Mouse (Mus musculus): Measurements from ENCODE around the gene Safb2. TPM values are rescaled to one million over a fixed set of nuclear protein-coding genes. Genes with fewer than 3 reads are reported as not detected.
A peak's percentile ranks its signal among the peaks of the same experiment; 100 is the strongest.
"Not testable (repeated sequence)": the region's sequence is repeated elsewhere in the genome, so short reads cannot be mapped to it uniquely, and the experiment has no call there.

The Safb2 gene
- polyA plus RNA-seq, 1 experiment = 29.9 TPM

DNA sequence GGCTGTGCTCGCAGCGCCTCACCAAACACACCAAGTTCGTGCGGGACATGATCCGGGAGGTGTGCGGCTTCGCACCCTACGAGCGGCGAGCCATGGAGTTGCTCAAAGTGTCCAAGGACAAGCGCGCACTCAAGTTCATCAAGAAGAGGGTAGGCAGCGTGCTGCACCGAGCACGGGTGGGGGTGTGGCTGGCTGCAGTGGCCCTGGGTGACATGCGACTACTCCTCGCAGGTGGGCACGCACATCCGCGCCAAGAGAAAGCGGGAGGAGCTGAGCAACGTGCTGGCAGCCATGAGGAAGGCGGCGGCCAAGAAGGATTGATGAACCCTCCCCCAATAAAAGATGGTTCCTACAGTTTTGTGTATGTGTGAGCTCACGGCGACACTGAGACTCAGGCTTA, 29.5 kb upstream of the Safb2 start:
- H3K4me1 ChIP-seq (ENCODE audit: control insufficient read depth, insufficient read depth, insufficient read length, low read length) = peaks cover 13% of the 10 kb centered on the region; the same call in 1 of the 2 replicates
- H3K4me3 ChIP-seq (ENCODE audit: insufficient read depth, low read depth, low read length) = peak overlapping the region; percentile 88
- H3K27ac ChIP-seq (replicated peaks; ENCODE audit: low read depth, low read length) = peak overlapping the region; percentile 83

GRCm38 (mm10) chr17:56613236-56613844, 29.0 kb upstream of the Safb2 start, which contains the start of gene Rpl36:
Gene Rpl36 (plus strand): TSS chr17:56613416.
- H3K27ac ChIP-seq (replicated peaks; ENCODE audit: low read depth, low read length) = peak within 1 kb of the TSS; percentile 83
- H3K4me3 ChIP-seq (ENCODE audit: insufficient read depth, low read depth, low read length) = peak within 1 kb of the TSS; percentile 88

GRCm38 (mm10) chr17:56612565-56612939, 28.2 kb upstream of the Safb2 start:
- not testable (repeated sequence) for H3K27ac ChIP-seq (replicated peaks; ENCODE audit: low read depth, low read length); H3K4me3 ChIP-seq (ENCODE audit: insufficient read depth, low read depth, low read length)
- peaks cover 18% of the 10 kb centered on the region for H3K4me1 ChIP-seq (ENCODE audit: control insufficient read depth, insufficient read depth, insufficient read length, low read length)

More at GRCm38 (mm10) chr17:56613236-56613844, 29.0 kb upstream of the Safb2 start, which contains the start of gene Rpl36:
- H3K4me1 ChIP-seq (ENCODE audit: control insufficient read depth, insufficient read depth, insufficient read length, low read length) = peaks cover 18% of the 10 kb centered on the region

- Histone ChIP-seq H3K4me3 (ENCODE audit: insufficient read depth, low read depth, low read length) (no peak overlapping the region), H3K27ac (replicated peaks; ENCODE audit: low read depth, low read length) (no peak overlapping the region), H3K4me1 (ENCODE audit: control insufficient read depth, insufficient read depth, insufficient read length, low read length) (peaks cover 18% of the 10 kb centered on the region)
These were observed 27.6 kb upstream of the Safb2 start for GRCm38 (mm10) chr17:56611861-56612564.

GRCm38 (mm10) chr17:56611323-56611722, 26.9 kb upstream of the Safb2 start:
- Histone ChIP-seq H3K27ac (replicated peaks; ENCODE audit: low read depth, low read length) (no peak overlapping the region), H3K4me1 (ENCODE audit: control insufficient read depth, insufficient read depth, insufficient read length, low read length) (peaks cover 18% of the 10 kb centered on the region), H3K4me3 (ENCODE audit: insufficient read depth, low read depth, low read length) (no peak overlapping the region)

- H3K27ac ChIP-seq (replicated peaks; ENCODE audit: low read depth, low read length) = peak within 1 kb of the TSS; percentile 93
- peaks cover 14% of the 10 kb centered on the region for H3K4me1 ChIP-seq (ENCODE audit: control insufficient read depth, insufficient read depth, insufficient read length, low read length)
- H3K4me3 ChIP-seq (ENCODE audit: insufficient read depth, low read depth, low read length) = peak within 1 kb of the TSS; percentile 91
These were observed 25.2 kb upstream of the Safb2 start, which contains the start of gene 2410015M20Rik for GRCm38 (mm10) chr17:56609452-56610171. Gene 2410015M20Rik (minus strand): TSS chr17:56609771.

- Histone ChIP-seq H3K4me1 (ENCODE audit: control insufficient read depth, insufficient read depth, insufficient read length, low read length) (peaks cover 9% of the 10 kb centered on the region), H3K27ac (replicated peaks; ENCODE audit: low read depth, low read length) (peak overlapping the region; percentile 93), H3K4me3 (ENCODE audit: insufficient read depth, low read depth, low read length) (peak overlapping the region; percentile 91)
These were observed 24.3 kb upstream of the Safb2 start for GRCm38 (mm10) chr17:56608699-56609098.

- Histone ChIP-seq H3K4me3 (ENCODE audit: insufficient read depth, low read depth, low read length) (no peak overlapping the region), H3K27ac (replicated peaks; ENCODE audit: low read depth, low read length) (no peak overlapping the region), H3K4me1 (ENCODE audit: control insufficient read depth, insufficient read depth, insufficient read length, low read length) (peaks cover 9% of the 10 kb centered on the region)
These were observed 23.2 kb upstream of the Safb2 start for GRCm38 (mm10) chr17:56607521-56608062.

GRCm38 (mm10) chr17:56605431-56605830, 21.0 kb upstream of the Safb2 start:
- no peak overlapping the region for H3K4me3 ChIP-seq (ENCODE audit: insufficient read depth, low read depth, low read length)
- H3K4me1 ChIP-seq (ENCODE audit: control insufficient read depth, insufficient read depth, insufficient read length, low read length) = peaks cover 9% of the 10 kb centered on the region
- H3K27ac ChIP-seq (replicated peaks; ENCODE audit: low read depth, low read length) = no peak overlapping the region

DNA sequence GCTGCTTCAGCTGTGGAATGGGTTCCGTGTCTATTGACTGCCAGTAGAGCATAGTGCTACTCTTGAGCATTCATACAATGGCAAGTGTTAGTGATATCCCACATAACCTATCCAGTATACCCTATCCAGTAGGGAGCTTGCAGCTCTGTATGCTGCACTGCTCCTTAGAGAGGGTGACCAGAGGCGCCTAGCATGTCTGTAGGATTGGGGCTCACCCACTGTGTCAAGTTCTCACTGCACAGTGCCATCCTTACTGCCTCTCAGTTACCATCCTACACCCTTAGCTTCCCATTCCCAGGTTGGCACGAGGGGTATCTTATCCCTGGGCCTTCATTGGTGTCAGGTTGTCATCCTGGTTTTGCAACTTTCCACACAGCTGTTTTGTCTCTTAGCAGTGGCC, 20.0 kb upstream of the Safb2 start:
- Histone ChIP-seq H3K4me3 (ENCODE audit: insufficient read depth, low read depth, low read length) (no peak overlapping the region), H3K27ac (replicated peaks; ENCODE audit: low read depth, low read length) (no peak overlapping the region)

GRCm38 (mm10) chr17:56604070-56604380, 19.6 kb upstream of the Safb2 start:
- H3K4me1 ChIP-seq (ENCODE audit: control insufficient read depth, insufficient read depth, insufficient read length, low read length) = peaks cover 5% of the 10 kb centered on the region; the same call in 1 of the 2 replicates
- no peak overlapping the region for H3K27ac ChIP-seq (replicated peaks; ENCODE audit: low read depth, low read length)
- no peak overlapping the region for H3K4me3 ChIP-seq (ENCODE audit: insufficient read depth, low read depth, low read length)

More for the DNA sequence above, 20.0 kb upstream of the Safb2 start:
- H3K4me1 ChIP-seq (ENCODE audit: control insufficient read depth, insufficient read depth, insufficient read length, low read length) = peaks cover 5% of the 10 kb centered on the region; the same call in 1 of the 2 replicates

- H3K4me1 ChIP-seq (ENCODE audit: control insufficient read depth, insufficient read depth, insufficient read length, low read length) = peaks cover under 1% of the 10 kb centered on the region; the same call in 1 of the 2 replicates
- no peak overlapping the region for H3K27ac ChIP-seq (replicated peaks; ENCODE audit: low read depth, low read length)
- H3K4me3 ChIP-seq (ENCODE audit: insufficient read depth, low read depth, low read length) = no peak overlapping the region
These were observed 19.0 kb upstream of the Safb2 start for GRCm38 (mm10) chr17:56603186-56604069.

- no peaks in the 10 kb centered on the region for H3K4me1 ChIP-seq (ENCODE audit: control insufficient read depth, insufficient read depth, insufficient read length, low read length)
- no peak overlapping the region for H3K4me3 ChIP-seq (ENCODE audit: insufficient read depth, low read depth, low read length)
- no peak overlapping the region for H3K27ac ChIP-seq (replicated peaks; ENCODE audit: low read depth, low read length)
These were observed 9.3 kb upstream of the Safb2 start for GRCm38 (mm10) chr17:56593527-56594271.

DNA sequence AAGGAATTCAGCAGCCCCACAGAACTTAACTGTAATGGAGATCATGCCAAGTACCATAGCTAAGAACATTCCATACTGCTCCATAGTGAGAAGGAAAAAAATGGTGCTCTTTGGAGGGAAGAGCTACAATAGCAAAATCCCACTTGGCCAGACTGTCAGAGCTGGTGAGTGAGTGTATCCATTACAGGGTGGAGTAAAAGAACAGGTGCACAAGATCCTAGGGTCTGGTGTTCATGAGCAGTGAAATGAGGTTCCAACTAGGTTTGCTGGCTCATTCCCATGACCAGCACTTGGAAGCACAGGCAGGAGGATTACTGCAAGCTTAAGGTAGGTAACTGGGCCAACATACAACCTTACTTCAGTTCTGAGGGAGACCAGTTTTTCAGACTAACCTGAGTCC, 8.2 kb upstream of the Safb2 start:
- H3K4me1 ChIP-seq (ENCODE audit: control insufficient read depth, insufficient read depth, insufficient read length, low read length) = peaks cover 6% of the 10 kb centered on the region; the same call in 1 of the 2 replicates
- H3K27ac ChIP-seq (replicated peaks; ENCODE audit: low read depth, low read length) = no peak overlapping the region
- no peak overlapping the region for H3K4me3 ChIP-seq (ENCODE audit: insufficient read depth, low read depth, low read length)
